Mouse (Mus musculus): ENCODE measurements around the gene Slc23a4.

Gene Slc23a4

GRCm38 (mm10) chr6:34955862-34956241 lies 32.4 kb downstream of the Slc23a4 start:
- no peak for DNase-seq (ENCODE audit: low spot score in 2 of 2)

GRCm38 (mm10) chr6:34954926-34955861 lies 33.0 kb downstream of the Slc23a4 start:
- DNase-seq (ENCODE audit: low spot score in 2 of 2), result no peak

GRCm38 (mm10) chr6:34951956-34952667 lies 36.1 kb downstream of the Slc23a4 start:
- no peak for DNase-seq (ENCODE audit: low spot score in 2 of 2)

DNA sequence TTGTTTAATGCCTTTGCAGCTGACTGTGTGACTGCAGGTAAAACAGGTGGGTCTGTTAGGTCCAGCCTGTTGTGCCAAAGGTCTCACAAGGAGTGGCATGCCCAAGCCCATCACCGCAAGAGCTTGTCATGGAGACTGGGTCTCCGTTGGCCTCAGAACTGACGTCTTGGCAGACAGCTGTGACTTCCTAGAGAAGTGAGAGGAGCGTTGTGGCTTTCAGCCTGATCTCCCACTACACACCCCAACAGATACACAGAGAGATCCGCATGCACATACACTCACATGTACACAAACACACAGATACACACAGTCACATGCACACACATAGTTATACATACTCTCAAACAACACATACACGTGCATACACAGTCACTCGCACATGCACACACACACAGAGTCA lies 36.7 kb downstream of the Slc23a4 start:
- no peak for DNase-seq (ENCODE audit: low spot score in 2 of 2)

DNA sequence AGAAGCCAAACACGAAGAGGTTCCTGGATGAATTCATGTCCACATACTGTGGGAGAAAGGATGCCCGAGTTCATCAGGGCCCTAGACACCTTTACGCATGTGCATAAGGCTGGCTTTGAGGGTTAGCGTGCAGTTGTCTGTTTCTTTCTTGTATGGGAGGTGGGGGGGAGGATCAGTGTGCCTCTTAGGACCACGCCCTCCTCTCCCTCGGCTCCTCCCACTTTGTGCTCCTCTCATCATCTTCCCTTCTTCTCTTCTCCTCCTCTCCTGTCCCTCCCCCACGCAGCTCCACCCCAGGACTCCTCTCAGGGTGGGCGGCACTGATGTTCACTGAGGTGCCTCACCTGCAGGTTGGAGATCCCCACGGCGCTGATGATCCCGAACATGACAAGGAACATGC lies 39.7 kb downstream of the Slc23a4 start:
- peak in 1 of 2 experiments; percentile 5 for DNase-seq (ENCODE audit: low spot score in 2 of 2)

- no peak for DNase-seq (ENCODE audit: low spot score in 2 of 2)
Observed at GRCm38 (mm10) chr6:34946486-34947079, 41.6 kb downstream of the Slc23a4 start.

GRCm38 (mm10) chr6:34943499-34943898 lies 44.7 kb downstream of the Slc23a4 start:
- no peak for DNase-seq (ENCODE audit: low spot score in 2 of 2)

- DNase-seq (ENCODE audit: low spot score in 2 of 2), result no peak
Observed at GRCm38 (mm10) chr6:34942446-34942845, 45.8 kb downstream of the Slc23a4 start.

DNA sequence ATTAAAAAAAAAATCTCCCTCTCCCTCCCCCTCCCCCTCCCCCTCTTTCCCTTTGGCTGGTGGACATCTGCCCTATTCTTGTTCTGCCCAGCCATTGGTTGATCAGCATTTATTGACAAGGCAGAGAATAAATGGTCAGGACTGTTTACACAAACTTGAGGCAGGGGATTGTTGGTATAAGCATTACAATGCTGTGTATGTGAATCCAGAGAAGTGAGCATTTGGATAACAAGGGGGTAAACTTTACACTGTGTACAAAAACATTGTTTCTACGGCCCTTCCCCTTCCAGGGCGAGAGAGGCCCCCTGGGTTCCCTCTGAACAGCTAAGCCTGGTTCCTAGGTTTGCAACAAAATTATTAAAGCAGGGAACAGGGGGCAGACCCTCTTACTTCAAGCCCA lies 46.7 kb downstream of the Slc23a4 start:
- no peak for DNase-seq (ENCODE audit: low spot score in 2 of 2)

DNA sequence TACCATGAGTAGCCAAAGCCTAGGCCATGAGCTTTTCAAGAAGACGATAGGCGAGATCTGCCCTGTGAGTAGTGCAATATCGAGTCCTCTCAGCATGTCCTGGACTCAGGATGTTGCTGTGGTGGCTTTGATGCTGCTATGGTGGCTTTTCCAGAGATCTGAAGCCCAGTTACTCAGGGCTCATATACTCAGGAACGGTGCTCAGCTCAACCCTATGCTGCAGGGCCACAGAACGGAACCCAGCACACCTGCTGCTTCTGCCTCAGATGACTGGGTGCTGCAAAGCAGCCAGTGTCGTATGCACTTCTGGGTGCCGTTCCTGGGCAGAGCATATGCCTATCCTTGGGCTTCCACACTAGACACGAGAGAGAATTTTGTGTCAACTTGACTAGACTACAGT lies 48.8 kb downstream of the Slc23a4 start:
- DNase-seq (ENCODE audit: low spot score in 2 of 2), result no peak

GRCm38 (mm10) chr6:34938929-34939325 lies 49.3 kb downstream of the Slc23a4 start:
- no peak for DNase-seq (ENCODE audit: low spot score in 2 of 2)

DNA sequence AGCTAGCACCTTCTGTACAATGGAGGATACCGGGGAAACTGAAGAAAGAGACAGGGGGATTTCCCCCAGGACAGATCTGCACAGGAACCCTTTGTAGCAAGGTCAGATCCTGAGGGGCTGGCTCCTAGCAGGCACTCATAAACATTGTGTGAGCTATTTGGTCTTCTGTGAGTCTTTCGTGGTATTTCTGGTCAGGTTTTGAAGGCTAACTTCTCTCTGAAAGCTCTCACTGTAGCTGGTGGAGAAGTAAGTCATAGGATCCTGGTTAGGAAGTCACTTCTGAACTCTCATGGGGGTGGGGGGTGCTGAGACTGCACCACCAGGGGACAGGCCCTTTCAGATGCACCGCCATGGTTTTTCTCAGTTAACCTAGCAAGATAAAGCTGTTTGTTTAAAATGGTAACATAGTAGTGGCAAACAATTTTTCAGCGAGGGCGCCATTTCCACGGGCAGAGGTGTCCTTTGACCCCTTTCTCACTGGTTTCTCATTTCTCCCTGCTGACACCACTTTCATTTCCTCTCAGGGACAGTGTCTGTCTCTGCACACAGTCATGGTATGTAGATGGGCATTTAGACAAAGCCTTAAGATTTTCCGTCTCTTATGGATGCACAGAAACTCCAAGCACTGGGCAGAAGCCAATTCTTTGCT lies 49.8 kb downstream of the Slc23a4 start:
- DNase-seq (ENCODE audit: low spot score in 2 of 2), result no peak

- no peak for DNase-seq (ENCODE audit: low spot score in 2 of 2)
Observed at GRCm38 (mm10) chr6:34936743-34937142, 51.5 kb downstream of the Slc23a4 start.

GRCm38 (mm10) chr6:34932633-34933032 lies 55.6 kb downstream of the Slc23a4 start:
- no peak for DNase-seq (ENCODE audit: low spot score in 2 of 2)

- DNase-seq (ENCODE audit: low spot score in 2 of 2), result no peak
Observed at GRCm38 (mm10) chr6:34927594-34927993, 60.6 kb downstream of the Slc23a4 start.

GRCm38 (mm10) chr6:34927156-34927555 lies 61.0 kb downstream of the Slc23a4 start:
- peak in 1 of 2 experiments; percentile 38 for DNase-seq (ENCODE audit: low spot score in 2 of 2)

DNA sequence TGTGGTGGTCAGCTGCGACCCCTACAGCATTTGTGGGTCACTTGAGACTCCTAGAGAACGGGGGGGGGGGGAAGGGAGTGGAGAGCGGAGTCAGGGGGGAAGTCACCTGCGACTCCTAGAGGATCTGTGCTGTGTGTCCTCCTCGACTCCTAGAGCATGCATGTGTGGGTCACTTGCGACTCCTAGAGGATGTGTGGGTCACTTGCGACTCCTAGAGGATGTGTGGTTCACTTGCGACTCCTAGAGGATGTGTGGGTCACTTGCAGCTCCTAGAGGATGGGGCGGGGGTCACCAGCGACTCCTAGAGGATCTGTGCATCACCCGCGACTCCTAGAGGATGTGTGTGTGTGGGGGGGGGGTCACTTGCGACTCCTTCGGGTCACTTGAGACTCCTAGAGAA lies 66.3 kb downstream of the Slc23a4 start:
- no peak for DNase-seq (ENCODE audit: low spot score in 2 of 2)

- DNase-seq (ENCODE audit: low spot score in 2 of 2), result no peak
Observed at GRCm38 (mm10) chr6:34920631-34921030, 67.6 kb downstream of the Slc23a4 start.

GRCm38 (mm10) chr6:34919956-34920355 lies 68.2 kb downstream of the Slc23a4 start, which contains the start of gene Stra8:
Gene Stra8 (plus strand): TSS chr6:34920163.
- no peak for DNase-seq (ENCODE audit: low spot score in 2 of 2)

DNA sequence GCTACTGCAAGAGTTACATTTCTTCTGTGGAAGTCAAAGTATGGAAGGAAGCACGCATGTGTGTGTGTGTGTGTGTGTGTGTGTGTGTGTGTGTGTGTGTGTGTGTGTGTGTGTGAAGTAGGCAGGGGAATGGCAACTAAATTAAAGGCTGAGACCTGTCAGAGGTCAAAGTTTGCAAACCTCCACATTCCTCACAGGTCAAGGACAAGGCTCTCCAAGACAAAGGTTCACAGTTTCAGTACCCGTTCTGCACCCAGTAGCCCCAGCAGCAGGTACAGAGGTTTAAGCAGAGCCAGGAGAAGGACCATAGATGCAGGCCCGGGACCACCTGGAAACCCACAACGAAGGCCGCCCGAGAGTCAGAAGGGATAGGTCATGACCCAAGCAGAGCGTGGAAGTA lies 69.1 kb downstream of the Slc23a4 start:
- no peak for DNase-seq (ENCODE audit: low spot score in 2 of 2)

DNA sequence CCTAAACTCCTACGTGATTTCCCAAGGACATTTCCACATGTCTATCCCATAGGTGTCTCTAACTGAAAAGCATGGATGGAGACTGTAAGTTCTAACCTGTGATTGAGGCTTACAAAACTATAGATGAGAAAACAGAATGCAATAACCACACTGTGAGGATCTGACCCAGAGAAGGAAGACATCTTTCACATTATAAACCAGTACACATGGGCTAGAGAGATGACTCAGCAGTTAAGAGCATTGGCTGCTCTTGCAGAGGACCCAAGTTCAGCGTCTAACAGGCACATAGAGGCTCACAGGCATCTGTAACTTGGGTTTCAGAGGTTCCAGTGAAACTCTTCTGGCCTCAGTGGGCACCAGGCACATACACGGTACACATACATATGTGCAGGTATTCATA lies 73.7 kb downstream of the Slc23a4 start:
- no peak for DNase-seq (ENCODE audit: low spot score in 2 of 2)
